Comparison of ENCODE assay signal across 9 mouse cellular contexts in genomic region chr4:147938148-147939096, GRCm38 (mm10). TPM values are rescaled to one million over a fixed set of nuclear protein-coding genes. Genes with fewer than 3 reads are reported as not detected.
DNase-seq lines count a peak whose midpoint lies in the region; TF ChIP-seq lines count a peak whose summit lies in the region.
"Had no signal": no experiment of that assay in that cellular context is flagged by ENCODE, and none has a peak within 500 bp of the region (broad histone marks: within the 10 kb centered on the region; RNA-seq: fewer than 3 reads in every experiment).

No protein-coding gene starts in this region.

- peaks cover 53% of the 10 kb centered on the region for H3K79me2 ChIP-seq in macrophage (ENCODE audit: inconsistent target)

- H3K36me3 ChIP-seq in macrophage (ENCODE audit: inconsistent target), result no peaks in the 10 kb centered on the region; the same call in 1 of the 2 replicates

- intact Hi-C loops in left cerebral cortex, adult 2 months (cut with DNase I), result loop anchor here (1.0 kb wide), 1 partner anchor 17 kb away; no protein-coding TSS in a partner anchor
- intact Hi-C loops in left cerebral cortex, postnatal 36 days (cut with DNase I), result no loop called here

- H3K4me3 ChIP-seq in left cerebral cortex, adult 2 months, result no peak overlapping the region
- H3K4me3 ChIP-seq in macrophage (ENCODE audit: inconsistent target), result no peak overlapping the region

- WGBS in macrophage (ENCODE audit: missing documents), result 38% methylated on average over 14 of the region's 14 CpGs

- no peak for DNase-seq in left cerebral cortex, adult 2 months (ENCODE audit: extremely low spot score in 1 of 2, low spot score in 2 of 2)
- no peak for DNase-seq in left cerebral cortex, postnatal 36 days (ENCODE audit: low spot score in 2 of 2)
- peak; percentile 58 for DNase-seq in forelimb bud, embryonic 11.5 days (ENCODE audit: low read depth, low spot score)
- peak; percentile 63 to 67 for DNase-seq in kidney, adult 8-10 months
- DNase-seq in spleen, adult 18-20 months, result no peak
- no peak for DNase-seq in frontal cortex, postnatal 36 days (ENCODE audit: low spot score in 2 of 2)
- no peak for DNase-seq in T-cell, adult 2 months (ENCODE audit: low spot score)

- TF ChIP-seq CTCF in left cerebral cortex, adult 2 months (IDR thresholded peaks at IDR 0.05), result no peak

- peak overlapping the region; percentile 33 for H3K27ac ChIP-seq in left cerebral cortex, adult 2 months
- H3K27ac ChIP-seq in macrophage, result peak overlapping the region; percentile 96

RNA-seq across cellular contexts. Expression of gene Plod1, which starts 1.9 kb away (rescaled TPM):
- 10 to 100 TPM; 14.2 to 14.4 TPM for total RNA-seq in left cerebral cortex, adult 2 months (2021)
- total RNA-seq in left cerebral cortex, postnatal 36 days (2021), result 10 to 100 TPM; 15.7 to 16.5 TPM
- 100 to 1,000 TPM in 14 of 26 experiments, 10 to 100 TPM in 12; 40.1 to 217 (median 115) TPM for total RNA-seq in macrophage (2018; cell fraction: chromatin; rRNA removed)
- 100 to 1,000 TPM; 112 to 222 (median 172) TPM for total RNA-seq in macrophage (2018; cell fraction: cytosol; rRNA removed)
- total RNA-seq in macrophage (2018; cell fraction: nucleus; rRNA removed), result 100 to 1,000 TPM; 137 to 399 (median 260) TPM
- 144 to 203 TPM (median 190 TPM) in 3 replicates for polyA plus RNA-seq in macrophage (2018)

RNA-seq across cellular contexts. Expression of gene 2510039O18Rik, which starts 2.3 kb away (rescaled TPM):
- 10 to 100 TPM; 28.9 to 31.2 TPM for total RNA-seq in left cerebral cortex, adult 2 months (2021)
- 10 to 100 TPM; 27.4 to 29.1 TPM for total RNA-seq in left cerebral cortex, postnatal 36 days (2021)
- 10 to 100 TPM in 22 of 26 experiments, 1 to 10 TPM in 4; 3.6 to 36.9 (median 22.2) TPM for total RNA-seq in macrophage (2018; cell fraction: chromatin; rRNA removed)
- total RNA-seq in macrophage (2018; cell fraction: cytosol; rRNA removed), result 10 to 100 TPM; 45.3 to 80.5 (median 62.6) TPM
- total RNA-seq in macrophage (2018; cell fraction: nucleus; rRNA removed), result 100 to 1,000 TPM in 6 of 26 experiments, 10 to 100 TPM in 20; 39.2 to 130 (median 80.1) TPM
- 39.1 to 67.9 TPM (median 59.0 TPM) in 3 replicates for polyA plus RNA-seq in macrophage (2018)

RNA-seq across cellular contexts. Expression of gene Mfn2, which starts 33.9 kb away (rescaled TPM):
- total RNA-seq in left cerebral cortex, adult 2 months (2021), result 100 to 1,000 TPM; 181 to 199 TPM
- 100 to 1,000 TPM; 181 to 206 TPM for total RNA-seq in left cerebral cortex, postnatal 36 days (2021)
- 10 to 100 TPM; 11.2 to 44.6 (median 29.1) TPM for total RNA-seq in macrophage (2018; cell fraction: chromatin; rRNA removed)
- total RNA-seq in macrophage (2018; cell fraction: cytosol; rRNA removed), result 10 to 100 TPM; 30.0 to 43.9 (median 38.2) TPM
- total RNA-seq in macrophage (2018; cell fraction: nucleus; rRNA removed), result 10 to 100 TPM; 17.7 to 45.1 (median 29.2) TPM
- 28.8 to 35.7 TPM (median 29.8 TPM) in 3 replicates for polyA plus RNA-seq in macrophage (2018)

RNA-seq across cellular contexts. Expression of gene Nppb, which starts 47.2 kb away (rescaled TPM):
- total RNA-seq in left cerebral cortex, adult 2 months (2021), result not detected
- not detected for total RNA-seq in left cerebral cortex, postnatal 36 days (2021)
- not detected for total RNA-seq in macrophage (2018; cell fraction: chromatin; rRNA removed)
- total RNA-seq in macrophage (2018; cell fraction: cytosol; rRNA removed), result not detected
- not detected for total RNA-seq in macrophage (2018; cell fraction: nucleus; rRNA removed)
- not detected in 3 replicates for polyA plus RNA-seq in macrophage (2018)
- total RNA-seq: hematopoietic stem cell, adult 5-6 weeks had no signal

Comparison
In these comparisons a context has a peak if more than half of its experiments do, and no peak if none do; other contexts are left out.
1. DNase-seq: peak in forelimb bud, embryonic 11.5 days (single experiment) and kidney, adult 8-10 months (2 of 2); none in left cerebral cortex, adult 2 months (0 of 2), left cerebral cortex, postnatal 36 days (0 of 2), spleen, adult 18-20 months (0 of 2), frontal cortex, postnatal 36 days (0 of 2) and T-cell, adult 2 months (single experiment).